Mouse (Mus musculus): ENCODE measurements at regions not wholly inside any gene's neighbourhood (a gene's known extent, or its start where the extent isn't known, plus 50 kb on each side); places are given as distances from the start of the nearest gene placed in this dataset.

- DNase-seq (ENCODE audit: low spot score), result no peak
Measured at GRCm38 (mm10) chr15:51646304-51646703, 2238.4 kb upstream of the Gm7489 start.

GRCm38 (mm10) chr15:51652497-51652896 is 2232.2 kb upstream of the Gm7489 start:
- no peak for DNase-seq (ENCODE audit: low spot score)

- no peak for DNase-seq (ENCODE audit: low spot score)
Measured at GRCm38 (mm10) chr15:51657621-51658020, 2227.1 kb upstream of the Gm7489 start.

GRCm38 (mm10) chr15:51668340-51668739 is 2216.4 kb upstream of the Gm7489 start:
- DNase-seq (ENCODE audit: low spot score), result no peak

- DNase-seq (ENCODE audit: low spot score), result no peak
Measured at GRCm38 (mm10) chr15:51671667-51672372, 2212.9 kb upstream of the Gm7489 start.

- DNase-seq (ENCODE audit: low spot score), result no peak
Measured at GRCm38 (mm10) chr15:51673483-51673882, 2211.2 kb upstream of the Gm7489 start.

- DNase-seq (ENCODE audit: low spot score), result no peak
Measured at GRCm38 (mm10) chr15:51675291-51675690, 2209.4 kb upstream of the Gm7489 start.

- no peak for DNase-seq (ENCODE audit: low spot score)
Measured at GRCm38 (mm10) chr15:51676694-51677093, 2208.0 kb upstream of the Gm7489 start.

GRCm38 (mm10) chr15:51677266-51677665 is 2207.4 kb upstream of the Gm7489 start:
- DNase-seq (ENCODE audit: low spot score), result no peak

- DNase-seq (ENCODE audit: low spot score), result no peak
Measured at GRCm38 (mm10) chr15:51679186-51679902, 2205.4 kb upstream of the Gm7489 start.

GRCm38 (mm10) chr15:51680494-51680893 is 2204.2 kb upstream of the Gm7489 start:
- DNase-seq (ENCODE audit: low spot score), result no peak

- no peak for DNase-seq (ENCODE audit: low spot score)
Measured at GRCm38 (mm10) chr15:51681191-51681590, 2203.5 kb upstream of the Gm7489 start.

GRCm38 (mm10) chr15:51682331-51682730 is 2202.4 kb upstream of the Gm7489 start:
- no peak for DNase-seq (ENCODE audit: low spot score)

GRCm38 (mm10) chr15:51687007-51687540 is 2197.6 kb upstream of the Gm7489 start:
- no peak for DNase-seq (ENCODE audit: low spot score)

- no peak for DNase-seq (ENCODE audit: low spot score)
Measured at GRCm38 (mm10) chr15:51689498-51689897, 2195.2 kb upstream of the Gm7489 start.

- no peak for DNase-seq (ENCODE audit: low spot score)
Measured at GRCm38 (mm10) chr15:51692671-51693070, 2192.0 kb upstream of the Gm7489 start.

- peak; percentile 7 for DNase-seq (ENCODE audit: low spot score)
Measured at GRCm38 (mm10) chr15:51696344-51697016, 2188.2 kb upstream of the Gm7489 start.

GRCm38 (mm10) chr15:51704198-51704597 is 2180.5 kb upstream of the Gm7489 start:
- no peak for DNase-seq (ENCODE audit: low spot score)

GRCm38 (mm10) chr15:51709871-51710655 is 2174.6 kb upstream of the Gm7489 start:
- no peak for DNase-seq (ENCODE audit: low spot score)

- DNase-seq (ENCODE audit: low spot score), result no peak
Measured at GRCm38 (mm10) chr15:51720873-51721308, 2163.8 kb upstream of the Gm7489 start.

- no peak for DNase-seq (ENCODE audit: low spot score)
Measured at GRCm38 (mm10) chr15:51721363-51721762, 2163.3 kb upstream of the Gm7489 start.

GRCm38 (mm10) chr15:51724127-51724526 is 2160.6 kb upstream of the Gm7489 start:
- no peak for DNase-seq (ENCODE audit: low spot score)

All from T-cell, adult 2 months (primary cell).